Mouse (Mus musculus) C2C12 (cell line): Measurements from ENCODE around the gene Pax8.

Experiments used
- CTCF ChIP-seq: IDR thresholded peaks from one replicate; pipeline ENCODE4 v1.5.1; 2011; ENCODE audit not compliant: control insufficient read depth, insufficient read depth, insufficient read length
- MAX ChIP-seq: IDR thresholded peaks from one replicate; pipeline ENCODE4 v1.6.1; 2011; ENCODE audit warnings: mild to moderate bottlenecking, control low read depth
- USF1 ChIP-seq: IDR thresholded peaks from one replicate; pipeline ENCODE4 v1.6.1; 2011; ENCODE audit warnings: low read depth, mild to moderate bottlenecking, control low read depth, moderate library complexity

GRCm38 (mm10) chr2:24434670-24435069 is 40.7 kb downstream of the Pax8 start:
- no peak for TF ChIP-seq MAX
- no peak for TF ChIP-seq USF1
- no peak for TF ChIP-seq CTCF
